ENCODE assay signal across 19 mouse cellular contexts in genomic region chr9:76134042-76134441, GRCm38 (mm10).
DNase-seq lines count a peak whose midpoint lies in the region; ATAC-seq lines count a peak whose summit lies in the region.
"Had no signal": no experiment of that assay in that cellular context is flagged by ENCODE, and none has a peak within 500 bp of the region (broad histone marks: within the 10 kb centered on the region; RNA-seq: fewer than 3 reads in every experiment).

No protein-coding gene starts in this region.

- H3K36me3 ChIP-seq in embryonic facial prominence, embryonic 14.5 days (ENCODE audit: control insufficient read depth, insufficient read depth, low read length), result no peaks in the 10 kb centered on the region
- H3K36me3 ChIP-seq in embryonic facial prominence, embryonic 10.5 days (replicated peaks), result no peaks in the 10 kb centered on the region
- H3K36me3 ChIP-seq in limb, embryonic 15.5 days, result no peaks in the 10 kb centered on the region
- H3K36me3 ChIP-seq in neural tube, embryonic 15.5 days, result no peaks in the 10 kb centered on the region
- H3K36me3 ChIP-seq: embryonic facial prominence, embryonic 12.5 days; forebrain, embryonic 15.5 days had no signal

- H3K4me1 ChIP-seq in embryonic facial prominence, embryonic 14.5 days (ENCODE audit: control insufficient read depth, insufficient read depth, low read length), result peaks cover 8% of the 10 kb centered on the region; the same call in 1 of the 2 replicates
- H3K4me1 ChIP-seq in embryonic facial prominence, embryonic 10.5 days, result no peaks in the 10 kb centered on the region
- H3K4me1 ChIP-seq in limb, embryonic 15.5 days, result 0 out of 2 replicates have a peak, but pooled peaks cover 7% of the 10 kb centered on the region
- no peaks in the 10 kb centered on the region for H3K4me1 ChIP-seq in neural tube, embryonic 15.5 days
- H3K4me1 ChIP-seq: embryonic facial prominence, embryonic 12.5 days had no signal

- DNase-seq in embryonic facial prominence, embryonic 14.5 days (ENCODE audit: low spot score), result peak; percentile 66
- no peak for DNase-seq in embryonic facial prominence, embryonic 10.5 days (ENCODE audit: low spot score)
- peak; percentile 14 for DNase-seq in 3T3-L1 (ENCODE audit: low read depth, low spot score)
- DNase-seq: adrenal gland, adult 2 months; adrenal gland, postnatal 10 days; adrenal gland, postnatal 25 days; cerebellum, adult 11 months; cerebellum, adult 18-20 months; cerebellum, adult 8-10 months; cerebellum, adult 9-11 months; cerebellum, postnatal 14 days; cerebellum, postnatal 36 days; embryo, embryonic 11 days; forebrain, postnatal 0 days had no signal

- no peaks in the 10 kb centered on the region for H3K9me3 ChIP-seq in embryonic facial prominence, embryonic 14.5 days (ENCODE audit: control insufficient read depth, low read length)
- no peaks in the 10 kb centered on the region for H3K9me3 ChIP-seq in embryonic facial prominence, embryonic 10.5 days
- H3K9me3 ChIP-seq in limb, embryonic 15.5 days, result no peaks in the 10 kb centered on the region
- H3K9me3 ChIP-seq in neural tube, embryonic 15.5 days (replicated peaks), result no peaks in the 10 kb centered on the region
- H3K9me3 ChIP-seq: embryonic facial prominence, embryonic 12.5 days; forebrain, embryonic 13.5 days; forebrain, embryonic 15.5 days had no signal

- no peak for ATAC-seq in embryonic facial prominence, embryonic 14.5 days (ENCODE audit: low read depth)
- peak; percentile 65; the same call in 1 of the 2 replicates for ATAC-seq in limb, embryonic 15.5 days (ENCODE audit: insufficient number of reproducible peaks, low FRiP score, low TSS enrichment, low read depth)
- no peak for ATAC-seq in neural tube, embryonic 15.5 days (ENCODE audit: low FRiP score)
- ATAC-seq: forebrain, embryonic 13.5 days; forebrain, embryonic 15.5 days; forebrain, postnatal 0 days had no signal

- H3K4me2 ChIP-seq in embryonic facial prominence, embryonic 14.5 days (ENCODE audit: low read depth, low read length), result no peak overlapping the region
- no peak overlapping the region for H3K4me2 ChIP-seq in limb, embryonic 15.5 days
- no peak overlapping the region for H3K4me2 ChIP-seq in neural tube, embryonic 15.5 days
- H3K4me2 ChIP-seq: embryonic facial prominence, embryonic 12.5 days; forebrain, embryonic 13.5 days; forebrain, embryonic 15.5 days had no signal

- H3K4me3 ChIP-seq in embryonic facial prominence, embryonic 14.5 days (ENCODE audit: low read depth, low read length), result no peak overlapping the region
- no peak overlapping the region for H3K4me3 ChIP-seq in embryonic facial prominence, embryonic 10.5 days
- no peak overlapping the region for H3K4me3 ChIP-seq in limb, embryonic 15.5 days
- no peak overlapping the region for H3K4me3 ChIP-seq in neural tube, embryonic 15.5 days (replicated peaks)
- H3K4me3 ChIP-seq: embryonic facial prominence, embryonic 12.5 days; forebrain, embryonic 13.5 days; forebrain, embryonic 15.5 days had no signal

- no peaks in the 10 kb centered on the region for H3K27me3 ChIP-seq in embryonic facial prominence, embryonic 14.5 days (replicated peaks; ENCODE audit: control insufficient read depth, insufficient read depth, low read length)
- H3K27me3 ChIP-seq in embryonic facial prominence, embryonic 10.5 days (replicated peaks; ENCODE audit: low read depth, poor library complexity, severe bottlenecking), result no peaks in the 10 kb centered on the region
- no peaks in the 10 kb centered on the region for H3K27me3 ChIP-seq in limb, embryonic 15.5 days
- no peaks in the 10 kb centered on the region for H3K27me3 ChIP-seq in neural tube, embryonic 15.5 days (replicated peaks)
- H3K27me3 ChIP-seq: embryonic facial prominence, embryonic 12.5 days; forebrain, embryonic 13.5 days; forebrain, embryonic 15.5 days had no signal

- peak overlapping the region; percentile 68; the same call in 1 of the 2 replicates for H3K27ac ChIP-seq in embryonic facial prominence, embryonic 14.5 days (replicated peaks; ENCODE audit: low read depth, low read length)
- H3K27ac ChIP-seq in embryonic facial prominence, embryonic 10.5 days (replicated peaks), result no peak overlapping the region
- H3K27ac ChIP-seq in limb, embryonic 15.5 days, result 0 out of 2 replicates have a peak overlapping the region, but pooled peaks have one; percentile 22
- no peak overlapping the region for H3K27ac ChIP-seq in neural tube, embryonic 15.5 days (replicated peaks)
- H3K27ac ChIP-seq: embryonic facial prominence, embryonic 12.5 days; forebrain, embryonic 13.5 days; forebrain, embryonic 15.5 days had no signal

- H3K9ac ChIP-seq in embryonic facial prominence, embryonic 14.5 days (ENCODE audit: low read depth, low read length), result no peak overlapping the region
- no peak overlapping the region for H3K9ac ChIP-seq in limb, embryonic 15.5 days
- no peak overlapping the region for H3K9ac ChIP-seq in neural tube, embryonic 15.5 days (replicated peaks)
- H3K9ac ChIP-seq: embryonic facial prominence, embryonic 12.5 days; forebrain, embryonic 13.5 days; forebrain, embryonic 15.5 days; forebrain, postnatal 0 days had no signal

- 65% methylated on average over 6 of the region's 6 CpGs for WGBS in embryonic facial prominence, embryonic 14.5 days
- 86% methylated on average over 6 of the region's 6 CpGs for WGBS in embryonic facial prominence, embryonic 10.5 days
- WGBS in limb, embryonic 15.5 days, result 44% methylated on average over 6 of the region's 6 CpGs
- WGBS in neural tube, embryonic 15.5 days, result 82% methylated on average over 6 of the region's 6 CpGs

Comparison
In these comparisons a context has a peak if more than half of its experiments do, and no peak if none do; other contexts are left out.
1. H3K27ac ChIP-seq: peak in embryonic facial prominence, embryonic 14.5 days (single experiment) and limb, embryonic 15.5 days (single experiment); none in embryonic facial prominence, embryonic 10.5 days (single experiment) and neural tube, embryonic 15.5 days (single experiment).